In the genomic region with DNA sequence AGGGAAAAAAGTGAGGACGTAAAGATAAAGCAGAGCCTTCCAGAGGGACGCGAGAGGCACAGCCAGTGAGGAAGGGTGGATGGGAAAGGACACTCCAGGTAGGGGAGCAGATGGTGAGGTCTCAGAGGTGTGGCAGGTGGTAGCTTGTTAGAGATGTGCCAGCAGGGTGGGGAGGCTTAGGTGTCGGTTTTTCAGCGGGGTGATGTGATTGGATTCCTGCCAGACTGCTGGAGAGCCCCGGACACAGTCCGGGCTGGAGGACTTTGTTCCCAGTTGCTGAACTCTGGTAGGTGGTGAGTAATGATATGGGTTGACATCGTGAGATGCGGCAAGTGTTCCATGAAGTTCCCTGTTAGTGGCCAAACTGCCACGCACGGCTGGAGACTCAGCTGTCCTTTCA, we compare ENCODE assay signal across 14 mouse cellular contexts. TPM values are rescaled to one million over a fixed set of nuclear protein-coding genes. Genes with fewer than 3 reads are reported as not detected.
DNase-seq lines count a peak whose midpoint lies in the region; ATAC-seq and TF ChIP-seq lines count a peak whose summit lies in the region.
"Had no signal": no experiment of that assay in that cellular context is flagged by ENCODE, and none has a peak within 500 bp of the region (broad histone marks: within the 10 kb centered on the region; RNA-seq: fewer than 3 reads in every experiment).

No protein-coding gene starts in this region.

- H3K36me3 ChIP-seq in forebrain, embryonic 14.5 days (ENCODE audit: control insufficient read depth, insufficient read depth, low read length) = no peaks in the 10 kb centered on the region
- H3K36me3 ChIP-seq in forebrain, embryonic 13.5 days (ENCODE audit: poor library complexity, severe bottlenecking) = no peaks in the 10 kb centered on the region
- peaks cover 0 to 37% of the 10 kb centered on the region in 2 experiments; a peak in 2 of 4 replicates for H3K36me3 ChIP-seq in MEL (ENCODE audit: control insufficient read depth in 1 of 2, insufficient read depth in 2 of 2, low read length in 2 of 2)
- H3K36me3 ChIP-seq in liver, embryonic 11.5 days (ENCODE audit: control insufficient read depth, insufficient read depth, low read length) = no peaks in the 10 kb centered on the region
- H3K36me3 ChIP-seq: midbrain, embryonic 12.5 days; neural tube, embryonic 13.5 days had no signal

- H3K4me1 ChIP-seq in forebrain, embryonic 14.5 days (ENCODE audit: control insufficient read depth, insufficient read depth, low read length) = peaks cover 11% of the 10 kb centered on the region; the same call in 1 of the 2 replicates
- peaks cover 20% of the 10 kb centered on the region for H3K4me1 ChIP-seq in forebrain, embryonic 13.5 days
- peaks cover 15 to 49% of the 10 kb centered on the region in 2 experiments for H3K4me1 ChIP-seq in MEL (ENCODE audit: control insufficient read depth in 1 of 2, insufficient read depth in 2 of 2, low read length in 2 of 2)
- peaks cover 33% of the 10 kb centered on the region for H3K4me1 ChIP-seq in liver, embryonic 11.5 days (replicated peaks; ENCODE audit: control insufficient read depth, insufficient read depth, low read length)

- no peak for TF ChIP-seq CTCF in MEL (IDR thresholded peaks at IDR 0.05 in 2 of 3, conservative IDR thresholded peaks at IDR 0.05 in 1 of 3; ENCODE audit: control insufficient read depth in 1 of 3, insufficient read depth in 1 of 3, low read depth in 2 of 3, low read length in 3 of 3, poor library complexity in 1 of 3, severe bottlenecking in 1 of 3)

- 46% methylated on average over 11 of the region's 11 CpGs for WGBS in forebrain, embryonic 14.5 days
- WGBS in forebrain, embryonic 13.5 days = 53% methylated on average over 11 of the region's 11 CpGs
- WGBS in liver, embryonic 11.5 days = 45% methylated on average over 11 of the region's 11 CpGs

- no peak for ATAC-seq in forebrain, embryonic 14.5 days
- ATAC-seq in forebrain, embryonic 13.5 days = no peak
- no peak for ATAC-seq in liver, embryonic 11.5 days (replicated peaks; ENCODE audit: low FRiP score)
- ATAC-seq in inflammation-experienced regulatory T-cells, adult 6 months = no peak
- ATAC-seq: lung, postnatal 0 days had no signal

- no peak overlapping the region for H3K4me2 ChIP-seq in forebrain, embryonic 14.5 days (ENCODE audit: low read length)
- H3K4me2 ChIP-seq in forebrain, embryonic 13.5 days = no peak overlapping the region
- H3K4me2 ChIP-seq in liver, embryonic 11.5 days = peak overlapping the region; percentile 28; the same call in 1 of the 2 replicates
- H3K4me2 ChIP-seq: midbrain, embryonic 12.5 days; neural tube, embryonic 13.5 days had no signal

- H3K79me2 ChIP-seq in MEL (ENCODE audit: control insufficient read depth, insufficient read depth, low read length, poor library complexity) = peaks cover 19% of the 10 kb centered on the region

- peak; percentile 4 for DNase-seq in forebrain, embryonic 14.5 days (ENCODE audit: low spot score)
- DNase-seq in MEL (ENCODE audit: low read depth, low spot score) = peak; percentile 35
- DNase-seq in cerebellum, postnatal 36 days = peak; percentile 49 to 62
- DNase-seq in liver, embryonic 11.5 days (ENCODE audit: low spot score) = no peak
- no peak for DNase-seq in B cell, adult 2 months
- DNase-seq in layer of hippocampus, postnatal 14 days (ENCODE audit: low spot score in 2 of 2) = no peak
- DNase-seq: adrenal gland, adult 2 months; heart, postnatal 14 days; right cerebral cortex, adult 18-20 months had no signal

- TF ChIP-seq EP300 in MEL (IDR thresholded peaks at IDR 0.05; ENCODE audit: low read depth in 1 of 2, low read length in 2 of 2) = no peak

- H3K4me3 ChIP-seq in forebrain, embryonic 14.5 days (ENCODE audit: low read depth, low read length) = no peak overlapping the region
- no peak overlapping the region for H3K4me3 ChIP-seq in forebrain, embryonic 13.5 days
- H3K4me3 ChIP-seq in MEL (ENCODE audit: control insufficient read depth in 1 of 2, insufficient read depth in 1 of 2, low read depth in 2 of 2, low read length in 2 of 2) = 0 out of 4 replicates have a peak overlapping the region, but pooled peaks of 1 of the 2 experiments have one; percentile 4
- H3K4me3 ChIP-seq in liver, embryonic 11.5 days (ENCODE audit: low read depth, low read length) = no peak overlapping the region
- H3K4me3 ChIP-seq: midbrain, embryonic 12.5 days; neural tube, embryonic 13.5 days had no signal

- no peak for TF ChIP-seq RAD21 in MEL (IDR thresholded peaks at IDR 0.05; ENCODE audit: low read depth, low read length)

- no peaks in the 10 kb centered on the region for H3K9me3 ChIP-seq in forebrain, embryonic 14.5 days (replicated peaks; ENCODE audit: control insufficient read depth, low read length)
- H3K9me3 ChIP-seq in forebrain, embryonic 13.5 days (replicated peaks) = no peaks in the 10 kb centered on the region
- H3K9me3 ChIP-seq in MEL (replicated peaks; ENCODE audit: insufficient read depth, low read length) = no peaks in the 10 kb centered on the region
- no peaks in the 10 kb centered on the region for H3K9me3 ChIP-seq in liver, embryonic 11.5 days (ENCODE audit: control insufficient read depth, low read length)
- H3K9me3 ChIP-seq: midbrain, embryonic 12.5 days; neural tube, embryonic 13.5 days had no signal

- no peak overlapping the region for H3K27ac ChIP-seq in forebrain, embryonic 14.5 days (ENCODE audit: low read depth, low read length)
- H3K27ac ChIP-seq in forebrain, embryonic 13.5 days = no peak overlapping the region
- no peak overlapping the region for H3K27ac ChIP-seq in MEL (ENCODE audit: control insufficient read depth, low read depth, low read length)
- no peak overlapping the region for H3K27ac ChIP-seq in liver, embryonic 11.5 days (ENCODE audit: low read depth, low read length)
- H3K27ac ChIP-seq: midbrain, embryonic 12.5 days; neural tube, embryonic 13.5 days had no signal

- H3K27me3 ChIP-seq in forebrain, embryonic 14.5 days (replicated peaks; ENCODE audit: control insufficient read depth, insufficient read depth, low read length) = no peaks in the 10 kb centered on the region
- no peaks in the 10 kb centered on the region for H3K27me3 ChIP-seq in forebrain, embryonic 13.5 days
- no peaks in the 10 kb centered on the region for H3K27me3 ChIP-seq in MEL (ENCODE audit: control insufficient read depth in 1 of 2, insufficient read depth in 2 of 2, low read length in 2 of 2)
- H3K27me3 ChIP-seq in liver, embryonic 11.5 days (replicated peaks; ENCODE audit: control insufficient read depth, insufficient read depth, low read length) = no peaks in the 10 kb centered on the region
- H3K27me3 ChIP-seq: neural tube, embryonic 13.5 days had no signal

- H3K9ac ChIP-seq in forebrain, embryonic 14.5 days (ENCODE audit: low read length) = no peak overlapping the region
- no peak overlapping the region for H3K9ac ChIP-seq in forebrain, embryonic 13.5 days
- peak overlapping the region; percentile 20; the same call in 1 of the 2 replicates for H3K9ac ChIP-seq in MEL (ENCODE audit: control insufficient read depth, low read depth, low read length, poor library complexity, severe bottlenecking)
- no peak overlapping the region for H3K9ac ChIP-seq in liver, embryonic 11.5 days (ENCODE audit: low read depth, low read length)
- H3K9ac ChIP-seq: midbrain, embryonic 12.5 days; neural tube, embryonic 13.5 days had no signal

- TF ChIP-seq POLR2A in MEL (IDR thresholded peaks at IDR 0.05; ENCODE audit: control insufficient read depth in 1 of 2, insufficient read depth in 1 of 2, low read depth in 1 of 2, low read length in 2 of 2, poor library complexity in 1 of 2) = no peak

TF ChIP-seq in MEL, 35 proteins besides CTCF, POLR2A, EP300 and RAD21 (continues in another document):
- TF ChIP-seq NRF1 (IDR thresholded peaks at IDR 0.05; ENCODE audit: insufficient read depth, low read depth, low read length, poor library complexity, severe bottlenecking) (no peak), ZNF384 (IDR thresholded peaks at IDR 0.05; ENCODE audit: low read depth, low read length) (no peak), ETS1 (IDR thresholded peaks at IDR 0.05; ENCODE audit: low read depth, low read length) (no peak), UBTF (IDR thresholded peaks at IDR 0.05; ENCODE audit: borderline replicate concordance, insufficient read depth, low read depth, low read length) (no peak), NELFE (IDR thresholded peaks at IDR 0.05; ENCODE audit: low read depth, low read length) (no peak), CHD2 (IDR thresholded peaks at IDR 0.05; ENCODE audit: low read length) (no peak), POLR2AphosphoS2 (IDR thresholded peaks at IDR 0.05; ENCODE audit: low read length) (no peak), RCOR1 (IDR thresholded peaks at IDR 0.05; ENCODE audit: low read depth, low read length) (no peak), GABPA (IDR thresholded peaks at IDR 0.05; ENCODE audit: low read depth, low read length) (no peak), ZKSCAN1 (IDR thresholded peaks at IDR 0.05; ENCODE audit: low read depth, low read length) (no peak), GATA1 (IDR thresholded peaks at IDR 0.05; ENCODE audit: low read depth, low read length) (no peak), CHD1 (IDR thresholded peaks at IDR 0.05; ENCODE audit: low read depth, low read length) (no peak), USF1 (IDR thresholded peaks at IDR 0.05; ENCODE audit: low read depth, low read length) (no peak), BHLHE40 (IDR thresholded peaks at IDR 0.05; ENCODE audit: borderline replicate concordance, low read depth, low read length) (no peak)

RNA-seq across cellular contexts. Expression of a gene that starts 2.7 kb away (rescaled TPM):
- 11.7 and 13.4 TPM in 2 replicates for polyA plus RNA-seq in forebrain, embryonic 14.5 days (2014; fragmentation: Nextera tagmentation; extraction: Ambion mirVana)
- polyA plus RNA-seq in forebrain, embryonic 13.5 days (2015; fragmentation: Nextera tagmentation; extraction: Ambion mirVana) = 13.8 and 14.0 TPM in 2 replicates
- 12.2 and 13.0 TPM in 2 replicates for total RNA-seq in MEL (2012; rRNA removed)
- 10 to 100 TPM in 1 of 2 experiments, not detected in 1; 22.4 TPM for polyA plus RNA-seq in MEL (2012; ENCODE audit: insufficient read depth in 1 of 2, insufficient read length in 2 of 2, low read depth in 1 of 2, low replicate concordance in 2 of 2, missing spikeins in 1 of 2)
- polyA plus RNA-seq in liver, embryonic 11.5 days (2014; fragmentation: Nextera tagmentation; extraction: Ambion mirVana) = 21.5 and 21.7 TPM in 2 replicates
- 10 to 100 TPM; 54.3 TPM for total RNA-seq in layer of hippocampus, postnatal 14 days (2021)
- polyA plus RNA-seq in inflammation-experienced regulatory T-cells, adult 6 months (2017; shearing (Covaris generic)) = 10 to 100 TPM; 21.2 to 32.8 (median 26.7) TPM

RNA-seq across cellular contexts. Expression of a gene that starts 27.1 kb away (rescaled TPM):
- polyA plus RNA-seq in forebrain, embryonic 14.5 days (2014; fragmentation: Nextera tagmentation; extraction: Ambion mirVana) = 6.3 and 6.7 TPM in 2 replicates
- polyA plus RNA-seq in forebrain, embryonic 13.5 days (2015; fragmentation: Nextera tagmentation; extraction: Ambion mirVana) = 4.6 and 4.7 TPM in 2 replicates
- not detected in 2 replicates for total RNA-seq in MEL (2012; rRNA removed)
- not detected for polyA plus RNA-seq in MEL (2012; ENCODE audit: insufficient read depth in 1 of 2, insufficient read length in 2 of 2, low read depth in 1 of 2, low replicate concordance in 2 of 2, missing spikeins in 1 of 2)
- not detected in 2 replicates for polyA plus RNA-seq in liver, embryonic 11.5 days (2014; fragmentation: Nextera tagmentation; extraction: Ambion mirVana)
- total RNA-seq in layer of hippocampus, postnatal 14 days (2021) = 10 to 100 TPM; 18.5 to 18.7 TPM
- polyA plus RNA-seq in inflammation-experienced regulatory T-cells, adult 6 months (2017; shearing (Covaris generic)) = not detected
- polyA plus RNA-seq: adrenal gland, adult 2 months had no signal

Comparison
In these comparisons a context has a peak if more than half of its experiments do, and no peak if none do; other contexts are left out.
1. DNase-seq: peak in forebrain, embryonic 14.5 days (single experiment), MEL (single experiment) and cerebellum, postnatal 36 days (2 of 2); none in liver, embryonic 11.5 days (single experiment), B cell, adult 2 months (0 of 2) and layer of hippocampus, postnatal 14 days (0 of 2).